Mouse (Mus musculus) CH12.LX (cell line): Measurements from ENCODE around the gene 4933428G20Rik.
A peak's percentile ranks its signal among the peaks of the same experiment; 100 is the strongest.

Experiments used
- CHD1 ChIP-seq: IDR thresholded peaks from 2 replicates; pipeline ENCODE4 v1.6.1; 2012; ENCODE audit warnings: low read depth, low read length, improper control_type of control experiment, inconsistent platforms
- CTCF ChIP-seq, 2 experiments: IDR thresholded peaks in 1 of 2; conservative IDR thresholded peaks in 1 of 2; 2 replicates each; pipeline ENCODE4 v1.5.1; 2011 to 2012; ENCODE audit warnings: low read depth in 2 of 2, low read length in 2 of 2, improper control_type of control experiment in 1 of 2, inconsistent platforms in 1 of 2, mild to moderate bottlenecking in 1 of 2, moderate library complexity in 1 of 2
- E2F4 ChIP-seq: IDR thresholded peaks from 2 replicates; pipeline ENCODE4 v1.6.1; 2011; ENCODE audit warnings: low read depth, low read length, improper control_type of control experiment; ENCODE audit not compliant: insufficient replicate concordance
- EP300 ChIP-seq: IDR thresholded peaks from 2 replicates; pipeline ENCODE4 v1.6.1; 2011; ENCODE audit warnings: low read length, improper control_type of control experiment
- JUND ChIP-seq: conservative IDR thresholded peaks from 2 replicates; pipeline ENCODE4 v1.6.1; 2011; ENCODE audit warnings: low read depth, low read length, improper control_type of control experiment
- KAT2A ChIP-seq: IDR thresholded peaks from 2 replicates; pipeline ENCODE4 v1.6.1; 2012; ENCODE audit warnings: low read length, improper control_type of control experiment, inconsistent platforms; ENCODE audit not compliant: insufficient replicate concordance
- MAX ChIP-seq: IDR thresholded peaks from 2 replicates; pipeline ENCODE4 v1.6.1; 2011; ENCODE audit warnings: low read length, improper control_type of control experiment
- NELFE ChIP-seq: IDR thresholded peaks from 2 replicates; pipeline ENCODE4 v1.6.1; 2011; ENCODE audit warnings: low read depth, low read length, improper control_type of control experiment
- POLR2A ChIP-seq: IDR thresholded peaks from 2 replicates; pipeline ENCODE4 v1.6.1; 2011; ENCODE audit warnings: low read depth, mild to moderate bottlenecking, improper control_type of control experiment, low read length

DNA sequence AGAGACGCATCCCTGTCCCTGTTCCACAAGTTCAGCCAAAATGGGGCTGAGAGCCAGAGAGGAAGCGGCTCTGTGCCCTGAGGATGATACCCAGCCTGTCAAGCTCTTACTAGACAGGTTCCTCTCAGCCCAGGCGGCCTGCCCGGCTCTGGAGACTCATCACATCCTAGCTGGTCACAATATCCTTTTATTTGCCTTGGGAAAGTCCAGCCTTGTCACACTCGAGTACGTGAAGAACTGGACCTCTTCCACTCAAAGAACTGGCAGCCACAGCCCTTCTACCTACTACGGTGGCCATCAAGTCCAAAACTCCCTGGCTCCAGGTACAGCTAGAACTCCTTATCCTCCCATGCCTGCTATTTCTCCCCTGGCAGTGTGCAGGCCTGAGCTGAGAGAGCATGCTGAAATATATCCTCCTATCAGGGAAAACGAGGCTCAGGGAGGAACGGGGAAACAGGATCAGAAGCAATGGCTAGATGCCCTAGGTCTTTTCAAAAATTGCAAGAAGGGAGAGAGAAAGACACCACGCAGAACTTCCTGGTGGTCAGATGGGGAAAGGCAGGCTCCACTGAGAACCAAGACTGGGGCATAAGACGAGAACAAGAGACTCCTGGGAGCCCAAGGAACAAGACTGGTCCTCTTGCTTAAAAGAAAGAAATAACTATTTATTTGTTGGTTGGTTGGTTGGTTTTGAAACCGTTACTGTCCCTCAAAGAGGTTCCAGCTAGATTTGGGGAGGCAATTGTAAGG, 48.0 kb upstream of the 4933428G20Rik start:
- TF ChIP-seq E2F4 (no peak), NELFE (no peak), EP300 (no peak), CTCF (conservative IDR thresholded peaks at IDR 0.05 in 1 of 2, IDR thresholded peaks at IDR 0.05 in 1 of 2; ENCODE audit: low read depth in 2 of 2, low read length in 2 of 2) (peak; percentile 24 to 33; a peak in 3 of 4 replicates), POLR2A (no peak), KAT2A (no peak), MAX (no peak), CHD1 (no peak), JUND (no peak)
